Mouse (Mus musculus) brain, embryonic 14.5 days (tissue): ENCODE measurements at regions not wholly inside any gene's neighbourhood (a gene's known extent, or its start where the extent isn't known, plus 50 kb on each side); places are given as distances from the start of the nearest gene placed in this dataset.

Experiments used
- CTCF ChIP-seq: fragments of 200-500 bp; IDR thresholded peaks from 2 replicates; pipeline ENCODE4 v1.5.1; 2012; ENCODE audit warnings: inconsistent platforms, mild to moderate bottlenecking, moderate library complexity, borderline replicate concordance; ENCODE audit not compliant: insufficient read depth, insufficient read length; ENCODE audit errors: extremely low read depth
- POLR2A ChIP-seq: fragments of 200-500 bp; IDR thresholded peaks from 2 replicates; pipeline ENCODE4 v1.6.1; 2012; ENCODE audit warnings: mild to moderate bottlenecking, inconsistent platforms, borderline replicate concordance; ENCODE audit not compliant: poor library complexity, insufficient read depth, insufficient read length, severe bottlenecking; ENCODE audit errors: extremely low read depth

- TF ChIP-seq CTCF (no peak), POLR2A (no peak)
Measured at GRCm38 (mm10) chr8:41869681-41870356, 452.9 kb upstream of the Frg1 start.
